In genomic region chr6:29352816-29353215, GRCm38 (mm10) we compare ENCODE assay signal across 21 mouse cellular contexts. TPM values are rescaled to one million over a fixed set of nuclear protein-coding genes. Genes with fewer than 3 reads are reported as not detected.
DNase-seq lines count a peak whose midpoint lies in the region; ATAC-seq lines count a peak whose summit lies in the region.
"Had no signal": no experiment of that assay in that cellular context is flagged by ENCODE, and none has a peak within 500 bp of the region (broad histone marks: within the 10 kb centered on the region; RNA-seq: fewer than 3 reads in every experiment).

No protein-coding gene starts in this region.

- peak overlapping the region; percentile 59; the same call in 1 of the 2 replicates for H3K27ac ChIP-seq in heart, embryonic 10.5 days
- peak overlapping the region; percentile 45 for H3K27ac ChIP-seq in heart, embryonic 16.5 days (ENCODE audit: low read length)
- H3K27ac ChIP-seq in liver, embryonic 15.5 days (replicated peaks) = no peak overlapping the region
- H3K27ac ChIP-seq: midbrain, embryonic 10.5 days; stomach, embryonic 15.5 days had no signal

- ATAC-seq in heart, embryonic 16.5 days (replicated peaks; ENCODE audit: extremely low read depth, insufficient read depth, low FRiP score) = no peak
- ATAC-seq in liver, embryonic 15.5 days (ENCODE audit: insufficient read depth) = peak; percentile 12; the same call in 1 of the 2 replicates

- H3K9me3 ChIP-seq in heart, embryonic 10.5 days = no peaks in the 10 kb centered on the region
- H3K9me3 ChIP-seq in heart, embryonic 16.5 days (replicated peaks; ENCODE audit: control insufficient read depth, low read length) = no peaks in the 10 kb centered on the region
- no peaks in the 10 kb centered on the region for H3K9me3 ChIP-seq in liver, embryonic 15.5 days (replicated peaks)
- H3K9me3 ChIP-seq: midbrain, embryonic 10.5 days; stomach, embryonic 15.5 days had no signal

- no peak for DNase-seq in heart, embryonic 10.5 days (ENCODE audit: low spot score)
- DNase-seq in heart, postnatal 25 days (ENCODE audit: low spot score) = no peak
- peak; percentile 19 for DNase-seq in adipocyte (ENCODE audit: low spot score)
- DNase-seq in ovary, postnatal 14 days (ENCODE audit: low spot score) = no peak
- no peak for DNase-seq in urinary bladder, adult 2 months (ENCODE audit: low spot score)
- no peak for DNase-seq in urinary bladder, postnatal 36 days (ENCODE audit: low spot score in 2 of 2)
- DNase-seq: B cell, adult 2 months; cerebellum, adult 11-12 months; gastrocnemius, postnatal 14 days; kidney, adult 8-10 months; thymus, adult 2 months had no signal

- H3K4me3 ChIP-seq in heart, embryonic 10.5 days = peak overlapping the region; percentile 31
- H3K4me3 ChIP-seq in heart, embryonic 16.5 days (ENCODE audit: low read length) = peak overlapping the region; percentile 3; the same call in 1 of the 2 replicates
- H3K4me3 ChIP-seq in liver, embryonic 15.5 days (replicated peaks) = no peak overlapping the region
- H3K4me3 ChIP-seq: midbrain, embryonic 10.5 days; stomach, embryonic 15.5 days had no signal

- H3K36me3 ChIP-seq in heart, embryonic 10.5 days = peaks cover 16% of the 10 kb centered on the region
- peaks cover 12% of the 10 kb centered on the region for H3K36me3 ChIP-seq in heart, embryonic 16.5 days (ENCODE audit: control insufficient read depth, insufficient read depth)
- peaks cover 14% of the 10 kb centered on the region for H3K36me3 ChIP-seq in liver, embryonic 15.5 days (replicated peaks)

- H3K9ac ChIP-seq in heart, embryonic 16.5 days (ENCODE audit: low read length) = no peak overlapping the region
- H3K9ac ChIP-seq in liver, embryonic 15.5 days = no peak overlapping the region
- H3K9ac ChIP-seq: stomach, embryonic 15.5 days had no signal

- H3K27me3 ChIP-seq in heart, embryonic 10.5 days (ENCODE audit: insufficient read depth, poor library complexity, severe bottlenecking) = no peaks in the 10 kb centered on the region
- no peaks in the 10 kb centered on the region for H3K27me3 ChIP-seq in heart, embryonic 16.5 days (ENCODE audit: control insufficient read depth, insufficient read depth, low read length)
- no peaks in the 10 kb centered on the region for H3K27me3 ChIP-seq in liver, embryonic 15.5 days
- H3K27me3 ChIP-seq: stomach, embryonic 15.5 days had no signal

- WGBS in heart, embryonic 10.5 days = 8% methylated on average over 5 of the region's 5 CpGs
- 17% methylated on average over 5 of the region's 5 CpGs for WGBS in heart, embryonic 16.5 days
- WGBS in liver, embryonic 15.5 days (ENCODE audit: insufficient replicate concordance) = 16% methylated on average over 5 of the region's 5 CpGs

- H3K4me2 ChIP-seq in heart, embryonic 16.5 days (ENCODE audit: low read depth, low read length) = peak overlapping the region; percentile 47
- peak overlapping the region; percentile 31; the same call in 1 of the 2 replicates for H3K4me2 ChIP-seq in liver, embryonic 15.5 days
- H3K4me2 ChIP-seq: stomach, embryonic 15.5 days had no signal

- intact Hi-C loops in heart, postnatal 25 days (cut with DNase I) = no loop called here

- peaks cover 43% of the 10 kb centered on the region for H3K4me1 ChIP-seq in heart, embryonic 10.5 days
- H3K4me1 ChIP-seq in heart, embryonic 16.5 days (ENCODE audit: control insufficient read depth, insufficient read depth, low read length) = peaks cover 39% of the 10 kb centered on the region
- H3K4me1 ChIP-seq in liver, embryonic 15.5 days (replicated peaks) = peaks cover 42% of the 10 kb centered on the region

RNA-seq across cellular contexts. Expression of gene Calu, which starts 4.9 kb away (rescaled TPM):
- polyA plus RNA-seq in heart, embryonic 10.5 days (2016; fragmentation: Nextera tagmentation; extraction: Ambion mirVana) = 372 and 465 TPM in 2 replicates
- total RNA-seq in heart, postnatal 25 days (2021) = 100 to 1,000 TPM; 233 to 264 TPM
- polyA plus RNA-seq in heart, embryonic 16.5 days (2015; fragmentation: Nextera tagmentation; extraction: Ambion mirVana) = 403 and 405 TPM in 2 replicates
- 100 and 106 TPM in 2 replicates for polyA plus RNA-seq in liver, embryonic 15.5 days (2015; fragmentation: Nextera tagmentation; extraction: Ambion mirVana)
- 274 and 306 TPM in 2 replicates for polyA plus RNA-seq in urinary bladder, adult 2 months (2012; rRNA removed)

RNA-seq across cellular contexts. Expression of gene Fam71f1, which starts 33.9 kb away (rescaled TPM):
- 0.14 TPM in 1 of 2 replicates, not detected in the other for polyA plus RNA-seq in heart, embryonic 10.5 days (2016; fragmentation: Nextera tagmentation; extraction: Ambion mirVana)
- total RNA-seq in heart, postnatal 25 days (2021) = not detected
- not detected in 2 replicates for polyA plus RNA-seq in heart, embryonic 16.5 days (2015; fragmentation: Nextera tagmentation; extraction: Ambion mirVana)
- polyA plus RNA-seq in liver, embryonic 15.5 days (2015; fragmentation: Nextera tagmentation; extraction: Ambion mirVana) = not detected in 2 replicates
- polyA plus RNA-seq in urinary bladder, adult 2 months (2012; rRNA removed) = not detected in 2 replicates
- total RNA-seq: gastrocnemius, postnatal 14 days; layer of hippocampus, postnatal 25 days; left cerebral cortex, postnatal 14 days had no signal
- polyA plus RNA-seq: embryonic facial prominence, embryonic 11.5 days; frontal cortex, adult 2 months; hindbrain, embryonic 11.5 days; midbrain, embryonic 10.5 days; spleen, adult 2 months; thymus, adult 2 months had no signal

RNA-seq across cellular contexts. Expression of gene Opn1sw, which starts 35.5 kb away (rescaled TPM):
- 0.11 and 0.37 TPM in 2 replicates for polyA plus RNA-seq in heart, embryonic 10.5 days (2016; fragmentation: Nextera tagmentation; extraction: Ambion mirVana)
- total RNA-seq in heart, postnatal 25 days (2021) = not detected
- 0.62 and 0.76 TPM in 2 replicates for polyA plus RNA-seq in heart, embryonic 16.5 days (2015; fragmentation: Nextera tagmentation; extraction: Ambion mirVana)
- 0.03 TPM in 1 of 2 replicates, not detected in the other for polyA plus RNA-seq in liver, embryonic 15.5 days (2015; fragmentation: Nextera tagmentation; extraction: Ambion mirVana)
- 9.3 and 11.3 TPM in 2 replicates for polyA plus RNA-seq in urinary bladder, adult 2 months (2012; rRNA removed)
- polyA plus RNA-seq: spleen, adult 2 months had no signal

RNA-seq across cellular contexts. Expression of gene Ccdc136, which starts 43.3 kb away (rescaled TPM):
- 23.4 and 30.3 TPM in 2 replicates for polyA plus RNA-seq in heart, embryonic 10.5 days (2016; fragmentation: Nextera tagmentation; extraction: Ambion mirVana)
- total RNA-seq in heart, postnatal 25 days (2021) = 1 to 10 TPM; 1.9 to 3.1 TPM
- 21.6 and 22.7 TPM in 2 replicates for polyA plus RNA-seq in heart, embryonic 16.5 days (2015; fragmentation: Nextera tagmentation; extraction: Ambion mirVana)
- 0.13 and 0.45 TPM in 2 replicates for polyA plus RNA-seq in liver, embryonic 15.5 days (2015; fragmentation: Nextera tagmentation; extraction: Ambion mirVana)
- 19.7 and 29.6 TPM in 2 replicates for polyA plus RNA-seq in urinary bladder, adult 2 months (2012; rRNA removed)
